Mouse (Mus musculus): ENCODE measurements around the gene Epb42. TPM values are rescaled to one million over a fixed set of nuclear protein-coding genes. Genes with fewer than 3 reads are reported as not detected.

The Epb42 gene
- polyA plus RNA-seq (2015; fragmentation: Nextera tagmentation; extraction: Ambion mirVana), result 1.4 and 2.3 TPM in 2 replicates

DNA sequence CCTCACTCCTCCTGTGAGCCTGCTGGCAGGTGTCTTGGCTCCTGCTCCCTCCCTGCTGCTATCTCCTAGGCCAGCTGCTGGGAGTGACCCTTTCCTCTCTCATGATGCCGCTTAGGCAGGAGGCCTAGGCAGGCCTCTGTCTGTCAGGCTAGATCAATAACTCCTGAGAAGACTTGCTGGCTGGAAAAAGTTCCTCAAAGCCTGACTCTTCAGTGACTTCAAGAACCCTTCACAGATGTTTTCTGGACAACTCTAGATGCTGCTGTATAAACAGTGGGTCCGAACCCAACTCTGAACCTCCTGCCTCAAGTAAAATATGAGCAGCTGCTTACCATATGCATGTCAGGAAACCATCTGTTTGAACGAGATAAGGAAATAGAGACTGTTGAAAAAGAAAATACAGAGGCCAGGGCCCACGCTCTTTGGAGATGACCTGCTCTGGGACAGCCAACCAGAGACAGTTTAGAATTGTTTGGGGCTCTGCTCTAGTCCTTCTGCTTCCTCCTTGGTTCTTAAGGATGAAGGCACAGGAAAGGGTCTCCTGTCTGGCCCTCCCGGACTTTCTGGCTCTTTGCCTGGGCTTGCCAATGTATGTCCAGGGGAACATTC, at the start of gene Epb42:
Gene Epb42, minus strand, starts transcription at position 340 of the 609 bp plus-strand sequence.
- H3K27ac ChIP-seq (ENCODE audit: low read length), result no peak within 1 kb of the TSS

DNA sequence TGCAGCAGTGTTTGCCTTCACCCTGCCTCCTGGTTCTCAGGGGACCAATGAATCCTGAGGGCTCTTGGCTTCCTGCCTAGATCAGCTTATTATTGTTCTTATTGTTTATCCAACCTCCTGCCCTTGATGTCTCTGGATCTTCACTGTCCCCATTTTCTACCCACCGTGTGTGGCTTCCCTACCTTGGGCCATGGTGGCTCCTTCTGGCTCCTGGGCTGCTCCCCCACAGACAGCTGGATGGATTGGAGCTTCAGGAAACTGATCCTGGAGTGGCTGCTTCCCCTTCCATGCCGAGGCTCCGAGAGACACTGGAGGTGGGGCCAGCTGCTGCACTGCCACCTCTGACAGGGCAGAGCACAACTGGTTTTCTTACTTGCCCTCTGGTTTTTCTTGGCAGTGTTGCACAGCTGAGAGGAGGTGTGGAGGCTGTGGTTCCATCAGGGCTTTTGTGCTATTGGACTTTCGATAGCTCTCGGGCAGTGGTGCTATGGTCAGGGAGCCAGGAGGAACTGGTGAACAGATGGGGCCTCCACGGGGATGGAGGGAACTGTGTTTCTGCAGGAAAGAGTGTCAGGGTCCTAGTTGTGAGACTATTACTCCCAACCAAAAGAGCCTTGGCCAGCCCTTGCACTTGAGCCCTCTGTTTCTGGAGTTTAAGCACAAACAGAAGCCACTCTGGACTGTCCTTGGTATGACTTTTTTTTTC, 48.8 kb upstream of the Epb42 start, which contains the start of gene Tgm5:
Gene Tgm5, minus strand, starts transcription at position 362 of the 706 bp plus-strand sequence.
- H3K4me3 ChIP-seq (ENCODE audit: low read depth, low read length), result no peak within 1 kb of the TSS
- TF ChIP-seq EP300 (IDR thresholded peaks at IDR 0.05) (no peak), CTCF (IDR thresholded peaks at IDR 0.05) (no peak)
- H3K9ac ChIP-seq (replicated peaks; ENCODE audit: low read depth), result no peak within 1 kb of the TSS
- ATAC-seq (no peak), DNase-seq (ENCODE audit: low spot score) (no peak)
- no peak within 1 kb of the TSS for H3K27ac ChIP-seq (ENCODE audit: low read length)
- H3K36me3 ChIP-seq (ENCODE audit: insufficient read depth, low read length), result no peaks in the 10 kb centered on the region
- WGBS, result 27% methylated on average over 6 of the region's 6 CpGs
- H3K27me3 ChIP-seq (replicated peaks; ENCODE audit: insufficient read depth, low read length), result no peaks in the 10 kb centered on the region
- no peak within 1 kb of the TSS for H3K4me2 ChIP-seq (replicated peaks; ENCODE audit: low read depth, low read length)
- no peaks in the 10 kb centered on the region for H3K4me1 ChIP-seq (ENCODE audit: insufficient read depth, low read depth, low read length)
- no peaks in the 10 kb centered on the region for H3K9me3 ChIP-seq (ENCODE audit: low read length)

More for the DNA sequence above, at the start of gene Epb42:
- Histone ChIP-seq H3K4me1 (ENCODE audit: insufficient read depth, low read depth, low read length) (no peaks in the 10 kb centered on the region), H3K4me3 (ENCODE audit: low read depth, low read length) (no peak within 1 kb of the TSS), H3K9ac (replicated peaks; ENCODE audit: low read depth) (no peak within 1 kb of the TSS), H3K4me2 (replicated peaks; ENCODE audit: low read depth, low read length) (no peak within 1 kb of the TSS), H3K36me3 (ENCODE audit: insufficient read depth, low read length) (no peaks in the 10 kb centered on the region), H3K9me3 (ENCODE audit: low read length) (no peaks in the 10 kb centered on the region), H3K27me3 (replicated peaks; ENCODE audit: insufficient read depth, low read length) (no peaks in the 10 kb centered on the region)
- no peak for TF ChIP-seq EP300 (IDR thresholded peaks at IDR 0.05)
- TF ChIP-seq CTCF (IDR thresholded peaks at IDR 0.05), result no peak
- ATAC-seq (peak; percentile 65), DNase-seq (ENCODE audit: low spot score) (no peak)
- WGBS, result 28% methylated on average over 5 of the region's 5 CpGs

DNA sequence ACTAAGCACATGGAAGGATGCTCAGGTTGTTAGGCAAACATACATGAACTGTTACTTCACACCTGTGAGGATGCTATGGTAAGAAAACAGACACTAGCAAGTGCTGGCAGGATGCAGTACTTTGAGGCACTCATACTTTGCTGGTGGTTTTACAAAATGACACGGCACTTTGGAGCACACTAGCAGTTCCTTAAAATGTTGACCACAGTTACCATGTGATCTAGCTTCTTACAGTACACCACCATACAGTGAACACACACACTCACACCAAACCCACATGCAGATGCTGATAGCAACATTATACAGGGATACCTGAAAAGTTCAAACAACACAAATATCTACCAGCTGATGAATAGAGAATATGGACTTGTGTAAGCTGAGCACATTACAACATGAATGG, 45.8 kb upstream of the Epb42 start:
- 89% methylated on average over 1 of the region's 1 CpGs for WGBS
- no peak for ATAC-seq

DNA sequence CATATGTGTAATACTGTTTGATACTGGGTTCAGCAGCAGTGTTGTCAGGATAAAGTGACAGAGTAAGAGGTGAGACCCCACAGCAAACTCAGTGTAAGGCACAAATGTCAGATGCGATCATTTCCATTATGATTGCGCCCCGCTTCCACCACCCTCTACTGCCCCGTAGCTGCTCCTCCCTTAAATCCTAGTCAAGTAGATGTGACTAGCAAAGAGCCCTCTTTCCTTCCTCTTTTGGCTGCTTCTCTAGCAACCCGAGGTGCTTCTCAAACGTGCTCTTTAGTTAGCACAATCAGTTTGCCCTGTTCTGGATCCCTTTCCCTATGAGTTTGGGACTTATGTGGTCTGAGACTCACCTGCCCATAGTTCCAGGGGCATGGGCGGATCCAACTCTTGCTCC, 37.9 kb upstream of the Epb42 start:
- Histone ChIP-seq H3K4me2 (replicated peaks; ENCODE audit: low read depth, low read length) (no peak overlapping the region), H3K27me3 (replicated peaks; ENCODE audit: insufficient read depth, low read length) (no peaks in the 10 kb centered on the region), H3K9me3 (ENCODE audit: low read length) (no peaks in the 10 kb centered on the region), H3K4me1 (ENCODE audit: insufficient read depth, low read depth, low read length) (no peaks in the 10 kb centered on the region; the same call in 1 of the 2 replicates), H3K4me3 (ENCODE audit: low read depth, low read length) (no peak overlapping the region), H3K27ac (ENCODE audit: low read length) (no peak overlapping the region), H3K36me3 (ENCODE audit: insufficient read depth, low read length) (no peaks in the 10 kb centered on the region), H3K9ac (replicated peaks; ENCODE audit: low read depth) (no peak overlapping the region)
- TF ChIP-seq EP300 (IDR thresholded peaks at IDR 0.05), result no peak
- no peak for TF ChIP-seq CTCF (IDR thresholded peaks at IDR 0.05)
- 76% methylated on average over 7 of the region's 7 CpGs for WGBS
- ATAC-seq (no peak), DNase-seq (ENCODE audit: low spot score) (no peak)

More for the DNA sequence above, 45.8 kb upstream of the Epb42 start:
- Histone ChIP-seq H3K9ac (replicated peaks; ENCODE audit: low read depth) (no peak overlapping the region), H3K36me3 (ENCODE audit: insufficient read depth, low read length) (no peaks in the 10 kb centered on the region), H3K27ac (ENCODE audit: low read length) (no peak overlapping the region), H3K4me2 (replicated peaks; ENCODE audit: low read depth, low read length) (no peak overlapping the region), H3K4me3 (ENCODE audit: low read depth, low read length) (no peak overlapping the region), H3K4me1 (ENCODE audit: insufficient read depth, low read depth, low read length) (no peaks in the 10 kb centered on the region), H3K27me3 (replicated peaks; ENCODE audit: insufficient read depth, low read length) (no peaks in the 10 kb centered on the region), H3K9me3 (ENCODE audit: low read length) (no peaks in the 10 kb centered on the region)
- DNase-seq (ENCODE audit: low spot score), result peak; percentile 10
- TF ChIP-seq CTCF (IDR thresholded peaks at IDR 0.05), result no peak
- TF ChIP-seq EP300 (IDR thresholded peaks at IDR 0.05), result no peak

DNA sequence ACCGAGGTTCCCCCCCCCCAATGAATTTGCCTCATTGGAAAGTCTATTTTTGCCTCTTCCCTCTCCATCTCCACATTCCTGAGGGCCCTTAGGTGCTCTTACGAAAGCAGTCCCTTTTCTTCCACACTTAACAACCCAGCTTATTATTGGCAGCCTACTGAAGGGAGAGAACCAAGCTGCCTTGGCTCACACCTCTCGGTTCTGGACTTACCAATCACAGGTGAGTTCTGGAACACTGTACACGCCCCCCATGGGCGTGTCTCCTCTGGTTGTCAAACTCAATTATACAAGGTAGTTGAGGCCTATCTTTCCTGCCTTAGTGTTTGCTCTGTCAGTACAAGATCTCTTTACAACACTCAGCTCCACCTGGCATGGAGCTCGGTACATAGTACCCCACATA, 35.0 kb upstream of the Epb42 start:
- Histone ChIP-seq H3K4me3 (ENCODE audit: low read depth, low read length) (no peak overlapping the region), H3K9ac (replicated peaks; ENCODE audit: low read depth) (no peak overlapping the region), H3K27me3 (replicated peaks; ENCODE audit: insufficient read depth, low read length) (no peaks in the 10 kb centered on the region), H3K27ac (ENCODE audit: low read length) (no peak overlapping the region), H3K9me3 (ENCODE audit: low read length) (no peaks in the 10 kb centered on the region), H3K4me2 (replicated peaks; ENCODE audit: low read depth, low read length) (no peak overlapping the region), H3K4me1 (ENCODE audit: insufficient read depth, low read depth, low read length) (no peaks in the 10 kb centered on the region; the same call in 1 of the 2 replicates), H3K36me3 (ENCODE audit: insufficient read depth, low read length) (no peaks in the 10 kb centered on the region)
- peak; percentile 88 for DNase-seq (ENCODE audit: low spot score)
- 0 out of 2 replicates have a peak, but pooled peaks have one; percentile 37 for TF ChIP-seq EP300 (IDR thresholded peaks at IDR 0.05)
- TF ChIP-seq CTCF (IDR thresholded peaks at IDR 0.05), result no peak
- peak; percentile 98 for ATAC-seq
- 51% methylated on average over 6 of the region's 6 CpGs for WGBS

DNA sequence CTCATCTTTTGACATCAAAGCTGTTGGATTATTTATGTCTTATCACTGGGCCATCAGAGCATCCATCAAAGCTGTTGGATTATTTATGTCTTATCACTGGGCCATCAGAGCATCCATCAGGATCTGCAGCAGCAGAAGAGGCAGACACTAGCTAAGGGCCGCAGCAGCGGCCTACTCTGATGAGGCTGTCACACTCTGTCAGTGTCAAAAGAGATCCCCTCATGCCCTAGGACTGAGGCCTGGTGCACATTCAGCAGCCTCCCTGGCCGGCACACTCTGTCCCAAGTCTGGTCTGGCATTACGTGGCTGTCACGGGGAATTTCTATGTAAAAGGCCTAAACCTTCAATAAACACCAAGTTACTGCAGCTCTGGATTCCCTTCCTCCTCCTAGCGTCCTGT, 32.6 kb upstream of the Epb42 start:
- no peak overlapping the region for H3K4me2 ChIP-seq (replicated peaks; ENCODE audit: low read depth, low read length)
- H3K36me3 ChIP-seq (ENCODE audit: insufficient read depth, low read length), result no peaks in the 10 kb centered on the region
- no peak overlapping the region for H3K4me3 ChIP-seq (ENCODE audit: low read depth, low read length)
- DNase-seq (ENCODE audit: low spot score) (no peak), ATAC-seq (no peak)
- H3K9ac ChIP-seq (replicated peaks; ENCODE audit: low read depth), result no peak overlapping the region
- TF ChIP-seq EP300 (IDR thresholded peaks at IDR 0.05) (no peak), CTCF (IDR thresholded peaks at IDR 0.05) (no peak)
- H3K27ac ChIP-seq (ENCODE audit: low read length), result no peak overlapping the region
- H3K27me3 ChIP-seq (replicated peaks; ENCODE audit: insufficient read depth, low read length), result no peaks in the 10 kb centered on the region
- H3K9me3 ChIP-seq (ENCODE audit: low read length), result no peaks in the 10 kb centered on the region
- H3K4me1 ChIP-seq (ENCODE audit: insufficient read depth, low read depth, low read length), result no peaks in the 10 kb centered on the region; the same call in 1 of the 2 replicates
- 58% methylated on average over 6 of the region's 6 CpGs for WGBS
